Mouse (Mus musculus) frontal cortex, postnatal 25 days (tissue): ENCODE data around the gene Dnajc17.

ENCODE experiments used
- DNase-seq, 2 experiments: peaks; one replicate each; pipeline ENCODE4 v3.0.0; 2022; ENCODE audit warnings: low spot score in 2 of 2

The Dnajc17 gene

GRCm38 (mm10) chr2:119208344-119209175 is at the start of gene Dnajc17, which contains the start of gene Zfyve19:
Dnajc17 (minus strand) TSS chr2:119208795.
Zfyve19 (plus strand) TSS chr2:119208617.
- DNase-seq = peak; percentile 94 to 95

DNA sequence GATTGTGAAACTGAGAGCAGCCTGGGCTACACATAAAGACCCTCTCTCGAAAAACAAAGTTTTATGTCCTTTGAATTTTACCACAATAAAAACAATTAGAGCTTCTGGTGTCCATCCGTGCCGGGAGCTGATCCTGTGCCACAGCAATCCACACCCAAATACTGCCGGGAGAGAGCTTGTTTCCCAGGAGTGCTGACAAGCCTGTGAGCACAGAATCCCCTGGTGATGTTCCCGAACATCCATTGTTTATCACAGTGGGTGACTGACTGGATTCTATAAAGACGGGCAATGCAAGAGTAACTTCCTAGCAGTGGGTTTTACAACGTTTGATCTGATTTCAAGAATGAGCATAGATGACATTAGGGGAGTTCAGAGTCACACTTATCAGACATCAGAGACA is 46.4 kb upstream of the Dnajc17 start:
- DNase-seq = no peak

GRCm38 (mm10) chr2:119250826-119251478 is 42.4 kb upstream of the Dnajc17 start:
- peak; percentile 63 to 73 for DNase-seq

DNA sequence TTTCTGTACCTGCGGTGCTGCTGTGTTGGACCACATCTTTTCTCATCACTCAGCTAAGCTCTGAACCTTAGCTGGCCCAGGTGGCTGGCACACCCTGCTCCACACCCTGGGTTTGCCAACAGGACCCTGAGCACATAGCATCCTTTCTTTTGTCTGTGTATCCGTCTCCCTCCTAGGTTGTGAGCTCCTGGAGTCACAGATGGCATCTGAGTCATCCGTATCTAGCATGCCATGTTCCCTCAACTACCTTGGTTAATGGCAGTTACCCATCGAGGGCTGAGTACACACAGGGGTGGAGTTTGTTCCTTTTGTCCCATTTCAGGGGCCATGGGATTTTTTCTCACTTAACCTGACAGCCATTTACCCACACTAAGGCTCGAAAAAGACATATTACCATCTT is 41.8 kb upstream of the Dnajc17 start:
- DNase-seq = no peak

- no peak for DNase-seq
Measured at GRCm38 (mm10) chr2:119249592-119250061, 41.0 kb upstream of the Dnajc17 start.

DNA sequence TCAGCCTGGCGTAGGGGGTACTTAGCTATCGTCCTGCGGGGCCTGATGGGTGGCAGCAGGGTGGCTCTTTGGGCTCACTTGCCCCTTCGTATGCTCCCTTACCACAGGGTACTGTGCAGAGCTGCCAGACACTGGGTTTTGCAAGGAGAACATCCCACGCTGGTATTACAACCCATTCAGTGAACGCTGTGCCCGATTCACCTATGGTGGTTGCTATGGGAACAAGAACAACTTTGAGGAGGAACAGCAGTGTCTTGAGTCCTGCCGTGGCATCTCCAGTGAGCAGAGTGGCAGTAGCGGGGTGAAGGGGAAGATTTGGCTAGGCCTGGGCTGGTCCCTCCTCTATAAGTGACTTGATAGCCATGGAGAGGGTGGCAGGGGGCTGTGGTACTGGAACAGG is 39.3 kb upstream of the Dnajc17 start:
- no peak for DNase-seq

GRCm38 (mm10) chr2:119245246-119245645 is 36.7 kb upstream of the Dnajc17 start:
- no peak for DNase-seq

- DNase-seq = no peak
Measured at GRCm38 (mm10) chr2:119242548-119242947, 34.0 kb upstream of the Dnajc17 start.

- no peak for DNase-seq
Measured at GRCm38 (mm10) chr2:119240819-119241186, 32.2 kb upstream of the Dnajc17 start.

DNA sequence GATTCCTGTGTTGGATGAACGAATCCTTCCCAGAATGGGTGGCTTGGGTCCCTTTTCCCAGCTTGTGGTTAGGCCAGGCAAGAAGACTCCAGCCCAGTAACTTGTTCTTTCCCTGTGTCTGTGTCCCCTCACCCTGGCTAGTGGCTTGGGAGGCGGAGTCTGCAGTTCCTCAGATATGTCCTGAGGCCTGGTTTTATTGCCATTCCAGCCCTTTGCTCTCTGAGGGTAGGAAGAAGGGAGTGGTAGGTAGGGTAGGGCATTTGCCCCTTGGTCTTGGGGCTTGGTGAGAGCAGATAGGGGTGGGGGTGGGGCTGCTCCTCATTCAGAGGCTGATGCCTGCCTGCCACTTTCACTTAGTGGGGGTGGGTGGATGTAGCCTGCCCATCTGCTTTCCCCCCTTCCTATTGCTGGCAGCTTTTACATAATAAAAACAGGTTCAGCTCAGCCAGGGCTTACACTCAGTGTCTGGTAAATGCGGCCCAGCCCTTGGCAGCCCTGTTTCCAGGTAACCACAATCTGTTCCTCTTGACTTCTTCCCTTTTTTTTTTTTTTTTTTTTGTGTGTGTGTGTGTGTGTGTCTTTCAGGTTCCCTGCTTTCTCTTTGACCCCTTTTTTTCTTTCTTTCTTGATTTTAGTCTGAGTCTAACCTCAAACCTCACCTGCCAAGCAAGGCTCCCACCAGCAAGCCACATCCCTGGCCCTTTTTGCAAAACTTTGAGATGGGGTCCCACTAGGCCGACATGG is 31.7 kb upstream of the Dnajc17 start:
- DNase-seq = no peak

DNA sequence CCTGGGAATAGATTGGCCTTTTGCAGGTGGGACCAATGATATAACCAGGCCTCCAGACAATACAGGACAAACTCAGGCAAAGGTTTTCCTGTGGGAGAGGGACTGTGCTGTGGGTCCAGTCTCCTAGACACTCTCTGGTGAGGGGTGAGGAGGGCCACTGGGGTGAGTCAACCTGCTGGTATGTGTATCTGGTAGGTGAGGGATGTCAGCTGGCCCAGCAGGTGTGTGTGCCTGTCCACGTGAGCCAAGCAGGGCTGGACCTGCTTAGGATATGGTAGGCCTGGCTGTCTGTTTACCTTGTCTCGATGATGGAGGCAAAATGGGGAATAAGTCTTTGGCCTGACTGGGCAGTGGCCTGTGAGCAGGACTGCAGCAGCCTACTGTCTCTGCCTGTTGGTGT is 30.1 kb upstream of the Dnajc17 start:
- no peak for DNase-seq

DNA sequence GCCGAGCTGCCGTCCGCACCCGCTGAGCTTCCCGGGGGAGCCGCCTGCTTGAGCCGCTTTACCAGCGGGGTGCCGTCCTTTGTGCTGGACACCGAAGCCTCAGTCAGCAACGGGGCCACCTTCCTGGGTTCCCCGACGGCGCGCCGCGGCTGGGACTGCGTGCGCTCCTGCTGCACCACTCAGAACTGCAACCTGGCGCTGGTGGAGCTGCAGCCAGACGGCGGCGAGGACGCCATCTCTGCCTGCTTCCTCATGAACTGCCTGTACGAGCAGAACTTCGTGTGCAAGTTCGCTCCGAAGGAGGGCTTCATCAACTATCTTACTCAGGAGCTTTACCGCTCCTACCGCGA is 29.3 kb upstream of the Dnajc17 start:
- DNase-seq = no peak

DNA sequence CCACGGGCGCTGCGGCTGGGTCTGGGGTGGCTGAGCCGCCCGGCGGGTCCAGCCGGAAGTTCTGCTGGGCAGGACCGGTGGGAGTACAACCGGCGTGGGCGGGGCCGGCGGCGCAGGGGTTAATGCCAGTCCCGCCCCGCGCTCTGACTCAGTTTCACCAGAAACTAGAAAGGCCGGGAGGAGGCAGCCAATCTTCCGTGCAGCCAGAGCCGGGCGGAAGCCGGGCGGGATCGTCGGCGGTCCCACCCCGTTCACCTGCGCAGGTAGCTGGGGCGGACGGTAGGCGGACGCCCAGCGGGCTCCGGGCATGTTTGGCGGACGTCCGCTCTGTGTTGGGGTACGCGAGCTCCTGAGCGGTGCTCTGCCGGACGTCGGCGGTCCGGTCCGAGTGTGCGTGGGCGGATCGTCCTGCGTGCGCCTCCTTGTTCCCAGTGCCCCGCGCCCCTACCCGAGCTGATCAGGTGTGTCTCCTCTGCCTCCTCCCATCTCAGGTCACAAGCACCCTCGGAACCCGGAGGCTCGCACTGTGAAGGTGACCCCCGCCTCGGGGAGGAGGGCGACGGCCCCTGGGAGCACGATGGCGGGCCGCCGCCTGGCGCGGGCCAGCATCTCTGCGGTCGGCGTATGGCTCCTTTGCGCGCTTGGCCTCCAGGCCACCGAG is 28.7 kb upstream of the Dnajc17 start, which contains the start of gene Spint1:
Spint1 (plus strand) TSS at position 153 of the 661 bp plus-strand sequence.
- DNase-seq = no peak

- no peak for DNase-seq
Measured at GRCm38 (mm10) chr2:119236682-119237209, 28.2 kb upstream of the Dnajc17 start.

- no peak for DNase-seq
Measured at GRCm38 (mm10) chr2:119229775-119230704, 21.4 kb upstream of the Dnajc17 start, which contains the start of gene Ppp1r14d. Ppp1r14d (minus strand) TSS chr2:119229906.

- no peak for DNase-seq
Measured at GRCm38 (mm10) chr2:119209176-119209507, 547 bp upstream of the Dnajc17 start.

- no peak for DNase-seq
Measured at GRCm38 (mm10) chr2:119207961-119208343, 643 bp downstream of the Dnajc17 start.

- DNase-seq = no peak
Measured at GRCm38 (mm10) chr2:119203871-119204460, 4.6 kb downstream of the Dnajc17 start.

DNA sequence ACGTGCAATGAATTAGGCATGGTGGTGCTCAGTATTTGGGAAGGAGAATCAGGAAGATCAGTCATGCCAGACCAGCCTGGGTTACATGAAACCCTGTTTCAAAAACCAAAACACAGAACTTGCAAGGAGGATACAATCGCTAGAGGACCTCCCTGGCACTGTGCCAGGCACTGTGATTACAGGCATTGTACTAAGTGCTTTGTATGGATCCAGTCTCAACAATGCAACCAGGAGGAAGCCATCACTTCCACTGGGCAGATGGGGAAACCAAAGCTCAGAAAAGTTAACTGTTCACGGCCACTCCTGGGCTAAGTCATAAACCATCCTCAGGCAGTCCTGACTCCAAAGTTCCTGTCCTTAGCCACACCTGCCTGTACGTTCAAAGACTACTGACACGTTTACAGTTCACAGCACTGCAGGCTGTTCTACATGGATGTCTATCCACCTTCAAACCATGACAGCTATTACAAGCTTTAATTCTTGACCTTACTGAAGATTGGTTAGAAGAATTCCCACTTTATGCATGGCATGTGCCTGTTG is 5.6 kb downstream of the Dnajc17 start:
- DNase-seq = no peak

- no peak for DNase-seq
Measured at GRCm38 (mm10) chr2:119198934-119199333, 9.7 kb downstream of the Dnajc17 start.
